Mouse (Mus musculus) embryonic fibroblast, embryonic 13.5 days (primary cell): ENCODE measurements around the gene Myh9.

ENCODE experiments used
- CTCF ChIP-seq: IDR thresholded peaks from 2 replicates; pipeline ENCODE4 v1.5.1; 2011; ENCODE audit warnings: mild to moderate bottlenecking, control low read depth, low read length, moderate library complexity, borderline replicate concordance; ENCODE audit not compliant: insufficient read depth
- POLR2A ChIP-seq: IDR thresholded peaks from 2 replicates; pipeline ENCODE4 v1.6.1; 2011; ENCODE audit warnings: low read depth, mild to moderate bottlenecking, control low read depth, low read length, moderate library complexity

GRCm38 (mm10) chr15:77885159-77885558, 43.2 kb upstream of the Myh9 start:
- TF ChIP-seq CTCF (no peak), POLR2A (no peak)
